Mouse (Mus musculus) heart, postnatal 36 days (tissue): ENCODE measurements around the gene Ppef1. TPM values are rescaled to one million over a fixed set of nuclear protein-coding genes. Genes with fewer than 3 reads are reported as not detected.
"Not testable (repeated sequence)": the region's sequence is repeated elsewhere in the genome, so short reads cannot be mapped to it uniquely, and the experiment has no call there.

Experiments used
- DNase-seq, 2 experiments: peaks; one replicate each; pipeline ENCODE4 v3.0.0; 2021 to 2022
- intact Hi-C: fragments of 180-260 bp; cut with DNase I; formaldehyde crosslinking; loops from one replicate; pipeline ENCODE4 v1.15.1; 2025
- total RNA-seq, 2 experiments: library from RNA; stranded (reverse); gene quantifications; 2 replicates each; pipeline ENCODE4 v1.2.3; 2021

Ppef1 gene
- total RNA-seq, result not detected

GRCm38 (mm10) chrX:160735650-160736049 lies at the start of gene Ppef1:
Gene Ppef1 (minus strand): TSS chrX:160735765.
- intact Hi-C loops, result no loop called here

GRCm38 (mm10) chrX:160782276-160782675 lies 46.7 kb upstream of the Ppef1 start:
- no peak for DNase-seq
- intact Hi-C loops, result no loop called here

More at GRCm38 (mm10) chrX:160735650-160736049, at the start of gene Ppef1:
- DNase-seq, result no peak

- DNase-seq, result no peak
- intact Hi-C loops, result no loop called here
Measured at GRCm38 (mm10) chrX:160773033-160773432, 37.5 kb upstream of the Ppef1 start.

GRCm38 (mm10) chrX:160769622-160770021 lies 34.1 kb upstream of the Ppef1 start:
- DNase-seq, result not testable (repeated sequence)
- intact Hi-C loops, result loop anchor here (5.0 to 10.0 kb wide), 4 partner anchors 185 to 1397 kb away; partner anchors contain the start of genes Eif1ax and Phka2

GRCm38 (mm10) chrX:160767713-160768112 lies 32.1 kb upstream of the Ppef1 start, which contains the start of gene Rs1:
Gene Rs1 (plus strand): TSS chrX:160768013.
- DNase-seq, result no peak
- intact Hi-C loops, result loop anchor here (5.0 to 10.0 kb wide), 4 partner anchors 183 to 1395 kb away; partner anchors contain the start of genes Eif1ax and Phka2

GRCm38 (mm10) chrX:160766233-160766616 lies 30.7 kb upstream of the Ppef1 start:
- no peak for DNase-seq

GRCm38 (mm10) chrX:160765389-160766232 lies 30.0 kb upstream of the Ppef1 start:
- intact Hi-C loops, result loop anchor here (5.0 to 10.0 kb wide), 4 partner anchors 181 to 1393 kb away; partner anchors contain the start of genes Eif1ax and Phka2
- peak; percentile 93 to 96 for DNase-seq

More at GRCm38 (mm10) chrX:160766233-160766616, 30.7 kb upstream of the Ppef1 start:
- intact Hi-C loops, result loop anchor here (5.0 to 10.0 kb wide), 4 partner anchors 181 to 1394 kb away; partner anchors contain the start of genes Eif1ax and Phka2

- DNase-seq, result no peak
- intact Hi-C loops, result no loop called here
Measured at GRCm38 (mm10) chrX:160750808-160751207, 15.2 kb upstream of the Ppef1 start.

- DNase-seq, result no peak
- intact Hi-C loops, result no loop called here
Measured at GRCm38 (mm10) chrX:160748653-160749052, 13.1 kb upstream of the Ppef1 start.

- no peak for DNase-seq
- intact Hi-C loops, result no loop called here
Measured at GRCm38 (mm10) chrX:160745399-160745798, 9.8 kb upstream of the Ppef1 start.

GRCm38 (mm10) chrX:160699171-160699570 lies 36.4 kb downstream of the Ppef1 start:
- no peak for DNase-seq
- intact Hi-C loops, result no loop called here

- intact Hi-C loops, result no loop called here
Measured at GRCm38 (mm10) chrX:160691559-160691958, 44.0 kb downstream of the Ppef1 start.

GRCm38 (mm10) chrX:160690094-160690493 lies 45.5 kb downstream of the Ppef1 start:
- intact Hi-C loops, result no loop called here
- no peak for DNase-seq

More at GRCm38 (mm10) chrX:160691559-160691958, 44.0 kb downstream of the Ppef1 start:
- DNase-seq, result no peak

- intact Hi-C loops, result no loop called here
- DNase-seq, result no peak
Measured at GRCm38 (mm10) chrX:160669992-160670391, 65.6 kb downstream of the Ppef1 start.

GRCm38 (mm10) chrX:160610882-160611644 lies 124.5 kb downstream of the Ppef1 start:
- DNase-seq, result no peak
- intact Hi-C loops, result no loop called here

GRCm38 (mm10) chrX:160610482-160610881 lies 125.1 kb downstream of the Ppef1 start:
- DNase-seq, result no peak
- intact Hi-C loops, result no loop called here

GRCm38 (mm10) chrX:160609849-160610248 lies 125.7 kb downstream of the Ppef1 start:
- peak in 1 of 2 experiments; percentile 48 for DNase-seq
- intact Hi-C loops, result no loop called here

GRCm38 (mm10) chrX:160603981-160604541 lies 131.5 kb downstream of the Ppef1 start:
- no peak for DNase-seq
- intact Hi-C loops, result no loop called here

GRCm38 (mm10) chrX:160603316-160603715 lies 132.2 kb downstream of the Ppef1 start:
- intact Hi-C loops, result no loop called here
- DNase-seq, result no peak

- intact Hi-C loops, result no loop called here
- DNase-seq, result no peak
Measured at GRCm38 (mm10) chrX:160602770-160603169, 132.8 kb downstream of the Ppef1 start.

GRCm38 (mm10) chrX:160601053-160601452 lies 134.5 kb downstream of the Ppef1 start:
- intact Hi-C loops, result no loop called here
- DNase-seq, result no peak
